Mouse (Mus musculus): ENCODE data around the gene A530064D06Rik.
A peak's percentile ranks its signal among the peaks of the same experiment; 100 is the strongest.
"Not testable (repeated sequence)": the region's sequence is repeated elsewhere in the genome, so short reads cannot be mapped to it uniquely, and the experiment has no call there.

Gene A530064D06Rik

DNA sequence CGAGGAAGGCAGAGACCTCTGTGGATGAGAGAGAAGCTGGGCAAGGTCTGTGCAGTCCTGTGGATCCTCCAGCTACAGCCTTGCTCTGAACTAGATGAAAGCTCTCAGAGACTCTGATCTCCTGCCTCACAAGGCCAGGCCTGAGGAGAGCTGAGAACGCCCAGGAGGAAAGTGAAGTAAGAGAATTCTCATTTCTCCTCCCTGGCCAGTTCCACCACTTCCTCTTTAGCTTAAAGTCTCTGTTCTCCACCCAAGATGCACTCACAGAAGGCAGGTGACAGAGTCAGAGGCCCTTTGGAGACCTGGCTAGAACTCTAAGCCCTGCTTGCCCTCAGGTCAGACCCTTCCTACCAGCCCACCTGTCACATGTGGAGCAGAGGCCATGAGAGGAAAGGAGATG, at the start of gene A530064D06Rik:
Gene A530064D06Rik, minus strand, starts transcription at position 173 of the 400 bp plus-strand sequence.
- not testable (repeated sequence) for DNase-seq (ENCODE audit: low read depth, low spot score)

DNA sequence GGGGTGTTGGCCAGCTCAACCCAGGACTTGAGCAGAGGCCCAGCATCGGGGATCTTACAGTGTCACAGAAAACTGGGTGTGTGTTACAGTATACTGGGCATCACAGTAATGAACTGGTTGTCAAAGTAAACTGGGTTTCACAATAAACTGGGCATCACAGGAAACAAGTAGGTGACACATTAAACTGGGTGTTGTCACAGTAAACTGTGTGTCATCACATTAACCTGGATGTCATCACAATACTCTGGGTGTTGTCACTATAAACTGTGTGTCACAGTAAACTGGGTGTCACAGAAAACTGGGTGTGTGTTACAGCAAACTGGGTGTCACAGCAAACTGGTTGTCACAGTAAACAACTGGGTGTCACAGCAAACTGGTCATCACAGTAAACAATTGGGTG, 48.4 kb upstream of the A530064D06Rik start:
- no peak for DNase-seq (ENCODE audit: low read depth, low spot score)

DNA sequence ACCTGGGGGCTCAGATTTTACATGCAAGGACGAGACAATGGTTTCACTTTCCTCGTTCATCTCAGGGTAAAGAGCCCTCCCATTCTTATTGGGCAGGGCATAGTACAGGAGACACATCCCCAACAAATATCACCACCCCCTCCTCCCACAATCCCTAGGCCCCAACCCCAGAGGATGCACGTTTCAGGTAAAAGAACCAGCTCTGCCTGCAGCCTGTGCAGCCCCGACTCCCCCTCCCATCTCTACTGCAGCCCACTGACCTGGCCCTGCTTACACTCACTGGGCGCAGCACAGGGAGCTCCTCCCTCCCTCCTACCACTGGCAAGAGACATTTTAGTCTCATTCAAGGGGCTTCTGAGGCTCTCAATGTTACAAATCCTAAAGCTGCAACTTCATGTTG, 46.4 kb upstream of the A530064D06Rik start:
- no peak for DNase-seq (ENCODE audit: low read depth, low spot score)

DNA sequence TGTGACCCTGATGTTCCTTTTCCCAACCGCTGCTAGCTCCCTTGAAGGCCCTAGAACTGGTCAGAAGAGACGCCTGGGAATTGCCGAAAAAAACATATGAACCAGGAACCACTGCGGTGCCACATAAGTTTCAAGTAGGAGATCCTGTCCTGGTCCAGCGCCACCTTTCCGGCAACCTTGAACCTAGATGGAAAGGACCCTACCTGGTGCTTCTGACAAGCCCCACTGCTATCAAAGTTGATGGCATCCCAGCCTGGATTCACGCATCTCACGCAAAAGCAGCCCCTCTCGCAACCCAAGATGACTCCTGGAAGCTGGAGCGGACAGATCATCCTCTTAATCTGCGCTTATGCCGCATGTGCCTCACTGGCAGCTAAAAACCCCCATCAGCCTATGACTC, 45.5 kb upstream of the A530064D06Rik start:
- DNase-seq (ENCODE audit: low read depth, low spot score) = no peak

DNA sequence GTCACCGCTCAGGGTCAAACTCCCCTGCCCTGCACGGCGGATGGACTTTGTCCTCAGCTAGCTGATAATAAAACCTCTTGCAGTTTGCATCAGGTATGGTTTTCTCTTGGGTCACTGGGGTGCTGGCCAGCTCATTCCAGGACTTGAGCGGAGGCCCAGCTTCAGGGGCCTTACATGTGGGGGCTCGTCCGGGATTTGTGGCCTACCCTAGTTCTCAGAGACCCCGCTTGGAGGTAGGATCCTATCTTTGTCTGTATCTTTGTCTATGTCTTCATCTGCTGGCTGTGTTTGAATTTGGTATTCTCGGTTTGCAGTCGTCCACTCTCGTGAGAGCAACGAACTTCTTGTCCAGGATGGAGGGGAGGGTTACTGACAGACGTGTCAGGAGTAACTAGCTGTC, 36.0 kb upstream of the A530064D06Rik start:
- DNase-seq (ENCODE audit: low read depth, low spot score) = no peak

DNA sequence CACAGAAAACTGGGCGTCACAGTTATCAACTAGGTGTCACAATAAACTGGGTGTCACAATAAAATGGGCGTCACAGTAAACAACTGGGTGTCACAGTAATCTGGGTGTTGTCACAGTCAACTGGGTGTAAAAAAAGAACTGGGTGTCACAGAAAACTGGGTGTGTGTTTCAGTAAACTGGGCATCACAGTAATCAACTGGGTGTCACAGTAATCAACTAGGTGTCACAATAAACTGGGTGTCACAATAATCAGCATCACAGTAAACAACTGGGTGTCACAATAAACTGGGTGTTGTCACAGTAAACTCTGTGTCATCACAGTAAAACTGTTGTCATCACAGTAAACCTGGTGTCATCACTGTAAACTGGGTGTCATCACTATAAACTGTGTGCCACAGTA, 25.3 kb upstream of the A530064D06Rik start:
- no peak for DNase-seq (ENCODE audit: low read depth, low spot score)

DNA sequence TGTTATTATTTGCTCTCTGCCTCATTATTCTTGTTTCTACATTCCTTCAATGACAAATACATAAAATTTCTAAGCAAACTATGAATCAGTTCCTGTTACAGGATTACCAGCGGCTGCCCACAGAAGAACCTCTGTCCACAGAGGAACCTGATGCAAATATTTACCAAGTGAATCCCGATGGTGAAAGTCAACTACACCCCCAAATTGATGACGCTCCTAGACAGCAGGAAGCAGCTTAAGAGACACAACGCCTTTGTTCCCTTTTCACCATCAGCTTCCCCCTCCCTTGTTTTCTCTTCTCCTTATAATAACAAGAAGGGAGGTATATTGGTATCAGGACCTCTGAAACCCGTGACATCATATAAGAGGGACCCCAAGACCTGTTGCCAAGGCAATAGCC, 18.2 kb upstream of the A530064D06Rik start:
- DNase-seq (ENCODE audit: low read depth, low spot score) = no peak

DNA sequence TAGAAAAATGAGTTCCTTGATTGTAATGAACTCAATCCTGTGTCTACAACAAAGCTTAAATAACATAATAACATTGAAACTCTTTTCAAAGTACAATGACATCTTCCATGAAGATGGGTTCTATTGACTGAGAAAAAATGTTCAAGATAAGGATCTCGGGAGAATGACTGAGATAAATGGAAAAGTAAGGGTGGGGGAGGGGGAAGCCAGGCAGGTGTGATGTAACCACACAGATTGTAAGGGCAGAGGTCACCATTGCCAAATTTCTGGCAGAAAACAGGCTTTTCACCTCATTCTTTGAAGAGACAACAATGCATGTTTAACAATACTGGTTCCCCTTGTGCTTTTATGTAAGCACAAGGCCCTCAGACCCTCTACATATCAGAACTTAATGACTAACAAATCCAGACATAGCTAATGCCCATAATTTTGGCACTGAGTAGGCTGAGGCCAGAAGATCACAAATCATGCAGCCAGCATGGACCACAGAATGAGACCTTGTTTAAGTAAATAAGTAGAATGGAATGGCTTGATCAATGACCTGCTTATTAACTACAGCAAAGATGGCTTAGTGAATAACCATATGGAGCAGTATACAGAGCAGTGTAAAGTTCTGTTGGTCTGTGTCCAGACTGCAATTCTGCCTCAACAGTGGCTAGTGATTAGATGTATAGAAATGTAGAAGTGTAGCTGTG, 9.5 kb downstream of the A530064D06Rik start:
- no peak for DNase-seq (ENCODE audit: low read depth, low spot score)

DNA sequence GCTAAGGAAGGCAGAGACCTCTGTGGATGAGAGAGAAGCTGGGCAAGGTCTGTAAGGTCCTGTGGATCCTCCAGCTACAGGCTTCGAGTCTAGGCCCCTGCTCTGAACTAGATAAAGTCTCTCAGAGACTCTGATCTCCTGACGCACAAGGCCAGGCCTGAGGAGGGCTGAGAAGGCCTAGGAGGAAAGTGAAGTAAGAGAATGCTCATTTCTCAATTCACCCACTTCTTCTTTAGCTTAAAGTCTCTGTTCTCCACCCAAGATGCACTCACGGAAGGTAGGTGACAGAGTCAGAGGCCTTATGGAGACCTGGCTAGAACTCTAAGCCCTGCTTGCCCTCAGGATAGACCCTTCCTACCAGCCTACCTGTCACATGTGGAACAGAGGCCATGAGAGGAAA, 21.0 kb downstream of the A530064D06Rik start, which contains the start of gene 9830107B12Rik:
Gene 9830107B12Rik, minus strand, starts transcription at position 149 of the 400 bp plus-strand sequence.
- DNase-seq (ENCODE audit: low read depth, low spot score) = no peak

DNA sequence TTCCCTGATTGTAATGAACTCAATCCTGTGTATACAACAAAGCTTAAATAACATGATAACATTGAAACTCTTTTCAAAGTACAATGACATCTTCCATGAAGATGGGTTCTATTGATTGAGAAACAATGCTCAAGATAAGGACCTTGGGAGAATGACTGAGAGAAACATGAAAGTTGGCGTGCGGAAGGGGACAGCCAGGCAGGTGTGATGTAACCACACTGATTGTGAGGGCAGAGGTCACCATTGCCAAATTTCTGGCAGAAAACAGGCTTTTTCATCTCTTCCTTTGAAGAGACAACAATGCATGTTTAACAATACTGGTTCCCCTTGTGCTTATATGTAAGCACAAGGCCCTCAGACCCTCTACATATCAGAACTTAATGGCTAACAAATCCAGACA, 34.3 kb downstream of the A530064D06Rik start:
- no peak for DNase-seq (ENCODE audit: low read depth, low spot score)

DNA sequence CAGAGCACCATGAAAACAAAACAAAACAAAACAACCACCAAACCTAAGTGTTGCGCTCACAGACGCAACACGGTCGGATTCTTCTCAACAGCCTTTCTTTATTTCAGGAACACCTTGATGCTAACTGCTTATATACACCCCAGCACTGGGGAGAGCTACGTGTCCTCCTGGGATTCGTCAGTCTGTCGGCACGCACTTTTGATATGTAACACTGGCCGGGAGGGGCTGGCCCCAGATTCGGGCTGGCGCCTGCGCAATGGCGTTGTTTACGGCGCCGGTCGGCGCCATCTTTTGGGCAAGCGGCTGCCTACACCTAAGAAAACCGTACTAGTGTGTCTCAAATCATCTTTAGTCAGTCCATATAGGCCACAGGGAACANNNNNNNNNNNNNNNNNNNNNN, 46.6 kb downstream of the A530064D06Rik start:
- DNase-seq (ENCODE audit: low read depth, low spot score) = no peak

DNA sequence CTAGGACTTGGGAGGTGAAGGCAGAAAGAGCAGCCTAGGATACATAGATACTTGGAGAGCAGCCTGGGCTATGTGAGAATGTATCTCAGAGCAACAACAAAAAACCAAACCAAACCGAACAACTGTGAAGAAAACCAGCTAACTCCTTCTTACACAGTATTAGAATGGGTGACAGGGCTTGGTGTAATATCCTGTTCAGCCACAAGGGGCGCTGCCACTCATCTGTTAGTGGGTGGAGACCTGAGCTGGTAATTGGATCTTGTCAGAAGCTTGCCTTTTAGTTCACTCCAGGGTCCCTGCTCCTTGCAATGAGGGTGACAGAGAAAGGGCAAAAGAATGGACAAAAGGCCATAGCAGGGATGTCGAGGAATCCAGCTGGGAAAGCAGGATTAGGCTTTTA, 47.4 kb downstream of the A530064D06Rik start:
- DNase-seq (ENCODE audit: low read depth, low spot score) = peak; percentile 68

DNA sequence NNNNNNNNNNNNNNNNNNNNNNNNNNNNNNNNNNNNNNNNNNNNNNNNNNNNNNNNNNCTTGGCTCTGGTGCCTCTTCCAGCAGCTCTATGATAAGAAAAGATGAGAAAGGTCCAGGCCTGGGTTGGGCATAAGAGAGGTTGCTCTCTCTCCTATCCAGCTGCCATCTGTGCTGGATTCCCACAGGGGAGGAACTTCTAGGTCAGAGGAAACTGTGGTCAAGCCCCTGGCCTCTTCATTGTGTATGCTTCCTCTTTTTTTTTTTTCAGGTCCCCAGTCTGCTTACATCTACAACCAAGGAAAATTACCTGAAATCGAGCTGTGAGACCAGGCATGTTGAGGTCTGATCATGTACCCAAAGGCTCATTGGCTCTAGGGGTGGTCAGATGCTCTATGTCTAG, 48.5 kb downstream of the A530064D06Rik start:
- no peak for DNase-seq (ENCODE audit: low read depth, low spot score)

DNA sequence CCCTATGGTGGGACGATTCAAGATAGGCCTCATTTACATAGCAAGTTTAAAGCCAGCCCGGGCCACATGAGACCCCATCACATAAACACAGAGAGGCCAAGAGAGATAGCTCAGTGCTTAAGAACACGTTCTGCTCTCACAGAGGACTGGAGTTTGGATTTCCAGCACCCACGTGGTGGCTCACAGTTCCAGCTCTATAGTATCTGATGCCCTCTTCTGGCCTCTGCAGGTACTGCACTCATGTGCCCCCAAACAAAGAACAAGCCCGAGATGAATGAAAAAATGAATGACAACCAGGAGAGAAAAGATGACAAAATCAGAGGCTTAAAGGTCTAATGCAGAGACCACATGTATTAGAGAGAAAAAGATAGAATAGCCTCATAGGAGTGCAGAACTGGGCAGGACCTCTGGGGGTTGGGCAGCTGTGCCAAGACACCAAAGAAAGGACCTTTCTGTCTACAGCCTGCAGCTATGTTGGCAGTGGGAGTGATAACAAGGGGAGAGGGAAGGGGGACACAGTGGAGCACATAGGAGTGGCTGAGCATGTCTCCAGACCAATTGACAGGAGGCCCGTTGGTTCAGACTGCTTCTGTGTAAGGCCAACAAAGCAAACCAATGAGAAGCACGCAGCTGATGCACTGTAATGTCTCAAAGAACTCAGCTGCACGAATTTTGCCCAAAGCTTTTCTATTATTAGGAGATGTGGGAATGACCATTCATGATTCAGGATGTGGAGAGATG, 56.4 kb downstream of the A530064D06Rik start:
- DNase-seq (ENCODE audit: low read depth, low spot score) = no peak

DNA sequence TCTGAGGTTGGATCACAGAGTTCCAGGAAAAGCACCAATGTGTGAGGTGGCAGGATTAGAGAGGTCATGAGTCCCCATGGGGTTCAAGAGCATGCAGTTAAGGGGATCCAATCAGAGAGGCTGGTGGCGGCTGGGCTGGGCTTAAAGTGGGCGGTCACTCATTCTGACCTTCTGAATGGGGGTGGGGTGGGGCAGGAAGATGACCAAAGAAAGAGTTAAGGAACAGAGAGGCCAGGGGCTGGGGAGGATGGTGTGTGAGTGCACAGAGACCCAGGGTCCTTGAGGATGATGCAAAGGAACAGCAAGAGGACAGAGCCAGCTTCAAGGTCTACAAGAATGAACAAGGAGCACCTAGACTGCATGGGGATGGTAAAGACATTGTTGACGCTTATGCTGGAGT, 58.6 kb downstream of the A530064D06Rik start:
- no peak for DNase-seq (ENCODE audit: low read depth, low spot score)

DNA sequence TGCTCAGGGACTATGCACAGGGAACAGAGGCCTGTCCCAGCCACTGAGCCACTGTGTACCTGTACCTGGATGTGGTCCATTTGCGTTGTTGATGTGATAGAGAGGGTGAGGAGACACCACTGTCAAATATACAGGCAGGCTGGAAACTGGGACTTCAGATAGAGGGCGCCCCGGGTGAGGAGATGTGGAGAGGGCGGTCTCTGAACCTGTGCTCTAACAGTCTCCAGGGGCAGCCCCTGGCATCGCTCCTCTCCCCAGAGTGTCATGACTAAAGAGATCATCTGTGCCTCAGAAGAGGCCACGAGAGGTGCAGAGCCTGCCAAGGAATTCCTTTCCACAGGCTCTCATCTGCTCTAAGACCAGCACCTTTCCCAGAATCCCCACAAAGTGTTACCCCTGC, 59.2 kb downstream of the A530064D06Rik start:
- DNase-seq (ENCODE audit: low read depth, low spot score) = no peak

DNA sequence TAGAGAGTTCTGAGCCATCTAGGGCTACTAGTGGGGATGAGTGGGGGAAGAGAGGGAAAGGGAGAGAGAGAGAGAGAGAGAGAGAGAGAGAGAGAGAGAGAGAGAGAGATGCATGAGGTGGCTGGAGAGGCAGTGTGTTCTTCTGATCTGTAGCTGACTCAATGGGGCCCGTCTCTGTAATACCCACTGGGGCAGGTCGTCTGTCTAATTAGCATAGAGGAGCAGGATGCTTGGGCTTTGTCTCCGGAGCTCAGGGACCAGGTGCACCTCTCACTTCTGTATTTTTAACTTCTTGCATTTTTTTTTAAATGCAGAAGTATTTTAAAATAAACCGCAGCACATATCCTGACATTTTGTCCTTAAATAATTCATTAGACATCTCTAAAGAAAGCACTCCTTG, 59.7 kb downstream of the A530064D06Rik start:
- no peak for DNase-seq (ENCODE audit: low read depth, low spot score)

DNA sequence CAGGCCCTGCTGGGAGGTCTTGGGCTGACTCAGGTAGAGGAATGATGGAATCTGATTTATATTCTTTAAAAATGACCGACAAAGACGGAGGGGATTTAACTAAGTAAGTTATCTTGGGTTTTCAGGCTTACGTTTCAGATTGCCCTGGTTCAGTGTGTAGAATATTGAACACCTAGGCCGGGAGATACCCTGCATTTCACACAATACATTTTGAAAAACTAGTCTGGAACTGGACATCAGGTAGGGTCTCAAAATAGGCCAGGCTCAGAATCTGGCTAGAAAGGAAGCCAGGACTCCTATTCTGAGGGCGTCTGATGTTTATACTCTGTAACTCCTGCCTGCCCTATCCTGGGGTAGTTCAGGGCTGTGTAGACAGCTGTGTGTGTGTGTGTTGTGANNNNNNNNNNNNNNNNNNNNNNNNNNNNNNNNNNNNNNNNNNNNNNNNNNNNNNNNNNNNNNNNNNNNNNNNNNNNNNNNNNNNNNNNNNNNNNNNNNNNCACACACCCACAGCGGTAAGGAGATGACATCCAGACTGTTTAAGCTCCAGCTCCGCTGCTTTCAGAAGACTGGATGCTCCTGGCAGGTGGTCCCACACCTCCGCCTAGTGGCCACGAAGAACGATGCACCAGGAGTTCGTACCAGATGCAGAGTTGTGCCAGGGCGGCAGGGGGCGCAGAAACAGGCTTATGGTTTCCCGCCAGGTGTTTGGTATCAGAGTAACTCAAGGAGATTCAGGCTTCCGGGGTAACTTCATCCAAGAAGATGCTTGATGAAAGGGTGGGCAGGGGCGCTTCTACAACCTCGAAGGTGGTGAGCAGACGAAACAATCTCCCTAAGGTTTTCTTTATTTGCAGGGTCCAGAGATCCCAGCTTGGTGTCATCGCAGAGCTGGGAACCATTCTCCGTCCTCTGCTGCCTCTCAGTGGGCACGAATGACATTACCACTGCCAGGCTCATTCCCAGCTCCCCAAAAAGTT, 66.3 kb downstream of the A530064D06Rik start:
- DNase-seq (ENCODE audit: low read depth, low spot score) = peak; percentile 84

DNA sequence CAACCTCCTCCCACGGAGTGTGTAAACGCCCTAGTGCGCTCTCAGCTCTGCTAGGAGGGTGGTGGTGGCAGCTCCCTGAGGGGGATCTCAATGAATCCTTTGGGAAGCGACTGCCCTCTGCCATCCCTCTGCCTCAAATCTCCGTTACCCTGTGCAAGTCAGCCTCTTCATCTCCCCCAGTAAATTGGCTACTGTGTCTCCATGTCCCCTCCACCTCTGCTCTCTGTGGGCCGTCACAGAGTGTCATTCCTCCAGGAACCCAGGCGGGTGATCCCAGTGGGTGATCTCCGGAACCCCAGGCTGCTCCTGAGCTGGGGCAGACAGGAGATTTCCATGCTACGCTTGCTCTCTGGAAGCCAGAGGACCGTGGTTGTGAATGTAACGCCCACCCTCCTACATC, 67.8 kb downstream of the A530064D06Rik start:
- no peak for DNase-seq (ENCODE audit: low read depth, low spot score)

All from retina, postnatal 7 days (tissue).